Mouse (Mus musculus) embryonic facial prominence, embryonic 14.5 days (tissue): ENCODE measurements at regions not wholly inside any gene's neighbourhood (a gene's known extent, or its start where the extent isn't known, plus 50 kb on each side); places are given as distances from the start of the nearest gene placed in this dataset.
"Not testable (repeated sequence)": the region's sequence is repeated elsewhere in the genome, so short reads cannot be mapped to it uniquely, and the experiment has no call there.

ENCODE experiments used
- ATAC-seq: fragments of 200-750 bp; cut with Nextera tagmentation; 2 replicates; pipeline ENCODE4 v1.8.0; 2017; ENCODE audit warnings: low read depth, moderate number of reproducible peaks, moderate TSS enrichment
- DNase-seq: peaks from one replicate; pipeline ENCODE4 v3.0.0-alpha.2; 2015; ENCODE audit warnings: low spot score
- H3K27ac ChIP-seq: fragments of 300-500 bp; sonication (generic); replicated peaks from 2 replicates; pipeline ENCODE4 v1.5.1; 2014; ENCODE audit warnings: low read depth, mild to moderate bottlenecking, low read length, moderate library complexity
- H3K27me3 ChIP-seq: fragments of 300-500 bp; sonication (generic); replicated peaks from 2 replicates; pipeline ENCODE4 v1.6.1; 2014; ENCODE audit warnings: low read length; ENCODE audit not compliant: control insufficient read depth, insufficient read depth
- H3K36me3 ChIP-seq: fragments of 300-500 bp; sonication (generic); 2 replicates; pipeline ENCODE4 v1.6.1; 2014; ENCODE audit warnings: low read length, mixed read lengths; ENCODE audit not compliant: control insufficient read depth, insufficient read depth
- H3K4me1 ChIP-seq: fragments of 300-500 bp; sonication (generic); 2 replicates; pipeline ENCODE4 v1.6.1; 2014; ENCODE audit warnings: antibody characterized with exemption, low read length; ENCODE audit not compliant: control insufficient read depth, insufficient read depth
- H3K4me2 ChIP-seq: fragments of 300-500 bp; sonication (generic); 2 replicates; pipeline ENCODE4 v1.6.1; 2014; ENCODE audit warnings: low read depth, mild to moderate bottlenecking, low read length, moderate library complexity, mixed read lengths
- H3K4me3 ChIP-seq: fragments of 300-500 bp; sonication (generic); 2 replicates; pipeline ENCODE4 v1.5.1; 2014; ENCODE audit warnings: low read depth, mild to moderate bottlenecking, low read length
- H3K9ac ChIP-seq: fragments of 300-500 bp; sonication (generic); 2 replicates; pipeline ENCODE4 v1.6.1; 2014; ENCODE audit warnings: low read depth, mild to moderate bottlenecking, low read length, moderate library complexity, mixed read lengths
- H3K9me3 ChIP-seq: fragments of 300-500 bp; sonication (generic); 2 replicates; pipeline ENCODE4 v1.6.1; 2016; ENCODE audit warnings: low read length; ENCODE audit not compliant: control insufficient read depth
- WGBS: fragments of 180-500 bp; shearing (Covaris S2); extraction: QIAGEN DNeasy Blood & Tissue Kit; methylation state at CpG from one replicate; pipeline ENCODE4 v1.1.7; 2014; 5-methylcytosine and 5-hydroxymethylcytosine counted together

DNA sequence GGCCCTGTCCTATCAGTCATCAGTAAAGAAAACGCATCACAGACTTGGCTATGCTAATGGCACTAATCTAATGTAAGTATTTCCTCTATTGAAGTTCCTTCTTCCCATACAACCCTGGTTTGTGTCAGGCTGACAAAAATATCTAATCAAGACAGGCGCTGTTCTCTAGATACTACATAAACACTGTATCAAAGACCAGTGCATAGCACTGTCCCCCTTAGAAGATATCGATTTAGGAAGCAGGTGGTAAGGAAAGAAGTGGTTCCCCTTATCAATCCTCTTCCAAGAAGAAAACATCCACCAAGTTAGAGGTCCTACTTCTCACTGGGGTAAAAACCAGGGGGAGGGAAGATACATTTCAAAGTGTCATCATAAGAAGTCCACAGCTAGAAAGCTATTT is 97.5 kb downstream of the Rchy1 start:
- H3K4me3 ChIP-seq = no peak overlapping the region
- H3K9me3 ChIP-seq = no peaks in the 10 kb centered on the region
- WGBS = 90% methylated on average over 3 of the region's 3 CpGs
- no peak overlapping the region for H3K27ac ChIP-seq
- H3K27me3 ChIP-seq = no peaks in the 10 kb centered on the region
- H3K4me2 ChIP-seq = no peak overlapping the region
- no peak overlapping the region for H3K9ac ChIP-seq
- DNase-seq = no peak
- no peaks in the 10 kb centered on the region for H3K4me1 ChIP-seq
- H3K36me3 ChIP-seq = no peaks in the 10 kb centered on the region
- no peak for ATAC-seq

DNA sequence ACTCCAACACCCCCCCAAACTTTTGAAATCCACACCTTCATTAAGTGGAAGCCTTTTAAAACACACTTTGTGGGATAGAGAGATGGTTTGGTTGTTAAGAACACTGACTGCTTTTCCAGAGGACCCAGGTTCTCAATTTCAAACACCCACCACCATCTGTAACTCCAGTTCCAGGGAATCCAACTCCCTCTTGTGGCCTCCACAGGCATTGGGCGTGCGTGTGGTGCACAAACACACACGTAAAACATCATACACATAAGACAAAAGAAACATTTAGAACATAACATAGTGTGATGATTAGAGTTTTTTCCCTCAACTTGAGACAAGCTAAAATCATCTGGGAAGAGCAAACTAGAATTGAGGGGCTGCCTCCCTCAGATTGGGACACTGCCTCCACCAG is 100.0 kb downstream of the Rchy1 start:
- Histone ChIP-seq H3K36me3 (no peaks in the 10 kb centered on the region), H3K9me3 (no peaks in the 10 kb centered on the region), H3K9ac (no peak overlapping the region), H3K4me3 (no peak overlapping the region), H3K4me1 (no peaks in the 10 kb centered on the region), H3K27ac (no peak overlapping the region), H3K4me2 (no peak overlapping the region), H3K27me3 (no peaks in the 10 kb centered on the region)
- ATAC-seq = no peak
- WGBS = 93% methylated on average over 3 of the region's 3 CpGs
- DNase-seq = no peak

DNA sequence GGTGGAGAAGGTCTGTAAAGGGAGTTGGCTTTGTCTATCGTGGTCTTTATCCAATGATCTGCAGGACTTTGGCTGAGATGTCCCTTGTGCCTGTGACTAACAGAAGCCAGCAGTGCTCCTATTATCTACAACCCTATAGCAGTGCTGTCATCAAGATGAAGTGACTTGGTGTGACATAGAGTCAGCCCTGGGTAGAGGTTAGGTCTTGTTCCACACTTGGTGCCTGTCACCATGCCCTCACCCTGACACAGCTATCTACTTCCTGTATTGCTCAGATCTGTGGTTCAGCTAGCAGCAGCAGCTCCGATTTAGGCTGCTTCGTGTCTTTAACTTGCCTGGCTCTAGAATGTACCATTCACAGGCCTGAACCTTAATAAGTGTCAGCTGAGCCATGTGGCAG is 100.6 kb downstream of the Rchy1 start:
- Histone ChIP-seq H3K9me3 (no peaks in the 10 kb centered on the region), H3K4me1 (no peaks in the 10 kb centered on the region), H3K36me3 (no peaks in the 10 kb centered on the region), H3K4me3 (no peak overlapping the region), H3K27me3 (no peaks in the 10 kb centered on the region), H3K27ac (no peak overlapping the region), H3K9ac (no peak overlapping the region), H3K4me2 (no peak overlapping the region)
- 94% methylated on average over 3 of the region's 3 CpGs for WGBS
- no peak for DNase-seq
- ATAC-seq = no peak

DNA sequence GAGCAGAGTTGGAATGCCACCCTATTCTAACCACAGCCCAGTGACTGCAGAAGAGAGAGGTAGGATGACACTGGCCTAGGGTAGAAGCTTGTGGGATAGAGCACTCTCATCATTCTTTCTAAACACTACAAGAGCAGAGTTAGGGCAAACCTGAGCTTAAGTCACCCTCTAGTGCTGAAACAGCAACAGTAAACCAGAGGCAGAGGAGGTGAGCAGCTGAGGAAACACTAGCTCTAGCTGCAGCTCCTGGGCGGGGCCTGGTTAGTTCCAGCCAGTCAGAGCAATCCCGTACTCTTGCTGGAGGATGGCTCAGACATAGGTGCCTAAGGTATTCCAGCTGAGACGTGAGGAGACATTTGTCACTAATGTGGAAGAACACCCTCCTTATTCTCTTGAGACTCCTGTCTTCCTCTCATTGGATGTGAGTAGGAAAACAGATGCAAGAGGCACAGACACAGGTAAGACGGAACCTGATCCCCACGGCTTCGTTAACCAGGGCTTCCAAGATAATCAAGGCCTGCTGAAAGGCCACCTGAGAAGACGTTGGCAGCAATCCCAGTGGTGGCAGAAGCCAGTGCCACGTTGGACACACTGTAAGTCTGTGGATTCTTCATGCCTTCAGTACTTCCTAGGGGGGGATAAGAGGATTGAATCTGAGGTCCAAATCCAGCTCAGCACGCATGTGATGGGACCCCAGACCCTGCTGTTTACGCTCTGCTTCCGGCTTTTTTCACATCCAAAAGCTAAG is 101.3 kb downstream of the Rchy1 start:
- ATAC-seq = peak; percentile 95
- peak; percentile 81 for DNase-seq
- H3K27ac ChIP-seq = no peak overlapping the region
- no peaks in the 10 kb centered on the region for H3K9me3 ChIP-seq
- H3K9ac ChIP-seq = no peak overlapping the region
- no peaks in the 10 kb centered on the region for H3K27me3 ChIP-seq
- H3K4me1 ChIP-seq = no peaks in the 10 kb centered on the region
- H3K36me3 ChIP-seq = no peaks in the 10 kb centered on the region
- H3K4me2 ChIP-seq = no peak overlapping the region
- 58% methylated on average over 11 of the region's 11 CpGs for whole genome bisulfite sequencing
- H3K4me3 ChIP-seq = no peak overlapping the region

DNA sequence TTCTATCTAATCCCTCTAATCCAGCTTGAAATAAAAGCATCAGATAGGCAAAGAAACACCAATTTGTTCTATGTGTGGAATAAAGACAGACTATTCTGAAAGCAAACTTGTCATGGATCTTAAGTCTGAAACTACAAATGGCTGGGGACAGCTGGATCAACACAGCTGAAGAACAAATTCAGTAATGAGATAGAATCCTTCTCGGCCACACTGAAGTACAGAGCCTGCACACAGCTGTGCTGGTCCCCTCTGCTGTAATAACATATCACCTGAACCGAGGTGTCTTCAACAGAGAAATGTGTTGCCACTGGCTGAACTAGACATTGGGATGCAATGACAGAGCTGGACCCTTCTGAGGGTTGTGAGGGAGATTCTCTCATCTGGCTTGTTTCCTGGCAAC is 102.4 kb downstream of the Rchy1 start:
- H3K9ac ChIP-seq = no peak overlapping the region
- H3K9me3 ChIP-seq = no peaks in the 10 kb centered on the region
- DNase-seq (peak; percentile 59), ATAC-seq (peak; percentile 11; the same call in 1 of the 2 replicates)
- WGBS = 68% methylated on average over 2 of the region's 2 CpGs
- no peak overlapping the region for H3K4me3 ChIP-seq
- no peaks in the 10 kb centered on the region for H3K36me3 ChIP-seq
- no peak overlapping the region for H3K27ac ChIP-seq
- no peak overlapping the region for H3K4me2 ChIP-seq
- H3K4me1 ChIP-seq = no peaks in the 10 kb centered on the region
- H3K27me3 ChIP-seq = no peaks in the 10 kb centered on the region

- H3K9me3 ChIP-seq = no peaks in the 10 kb centered on the region
- H3K4me1 ChIP-seq = no peaks in the 10 kb centered on the region
- H3K27me3 ChIP-seq = no peaks in the 10 kb centered on the region
- no peak overlapping the region for H3K4me2 ChIP-seq
- H3K36me3 ChIP-seq = no peaks in the 10 kb centered on the region
- no peak for DNase-seq
- WGBS = 75% methylated on average over 4 of the region's 4 CpGs
- no peak overlapping the region for H3K9ac ChIP-seq
- no peak for ATAC-seq
- no peak overlapping the region for H3K4me3 ChIP-seq
- H3K27ac ChIP-seq = no peak overlapping the region
Observed at GRCm38 (mm10) chr5:91852330-91852729, 110.5 kb downstream of the Rchy1 start.

GRCm38 (mm10) chr5:91850862-91851569 is 111.9 kb downstream of the Rchy1 start:
- H3K4me1 ChIP-seq, H3K27ac ChIP-seq, H3K27me3 ChIP-seq, H3K9me3 ChIP-seq, ATAC-seq, H3K4me2 ChIP-seq, H3K9ac ChIP-seq, H3K4me3 ChIP-seq, DNase-seq, H3K36me3 ChIP-seq: not testable (repeated sequence)
- WGBS = 89% methylated on average over 4 of the region's 4 CpGs

DNA sequence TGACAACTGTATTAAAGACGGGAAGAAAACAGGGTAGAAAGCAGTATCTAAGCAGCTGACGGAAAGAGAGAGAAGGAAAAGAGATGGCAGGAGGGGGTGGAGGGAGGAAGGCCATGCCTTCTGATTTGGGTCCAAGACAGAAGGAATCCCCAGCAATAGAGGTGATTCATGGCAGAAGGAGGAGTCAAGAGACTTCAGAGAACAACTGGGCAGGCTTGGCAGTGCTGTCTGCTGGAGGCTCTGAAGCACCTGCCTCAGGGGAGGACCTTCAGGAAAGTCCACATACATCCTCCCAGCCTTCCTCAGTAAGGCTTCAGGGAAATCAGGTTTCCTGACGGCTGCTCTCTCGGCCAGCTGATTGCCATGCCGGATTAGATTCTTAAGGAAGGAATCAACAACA is 112.4 kb downstream of the Rchy1 start:
- DNase-seq = no peak
- WGBS = 88% methylated on average over 5 of the region's 5 CpGs
- no peak for ATAC-seq
- no peaks in the 10 kb centered on the region for H3K27me3 ChIP-seq
- H3K4me1 ChIP-seq = no peaks in the 10 kb centered on the region
- no peaks in the 10 kb centered on the region for H3K9me3 ChIP-seq
- no peak overlapping the region for H3K4me3 ChIP-seq
- H3K36me3 ChIP-seq = no peaks in the 10 kb centered on the region
- H3K4me2 ChIP-seq = no peak overlapping the region
- H3K9ac ChIP-seq = no peak overlapping the region
- H3K27ac ChIP-seq = no peak overlapping the region

- no peak for ATAC-seq
- H3K9me3 ChIP-seq = no peaks in the 10 kb centered on the region
- no peak overlapping the region for H3K4me2 ChIP-seq
- H3K9ac ChIP-seq = no peak overlapping the region
- 83% methylated on average over 2 of the region's 2 CpGs for WGBS
- no peak overlapping the region for H3K4me3 ChIP-seq
- no peaks in the 10 kb centered on the region for H3K27me3 ChIP-seq
- no peak for DNase-seq
- no peaks in the 10 kb centered on the region for H3K36me3 ChIP-seq
- H3K4me1 ChIP-seq = no peaks in the 10 kb centered on the region
- H3K27ac ChIP-seq = no peak overlapping the region
Observed at GRCm38 (mm10) chr5:91849533-91849932, 113.3 kb downstream of the Rchy1 start.
